Comparison of ENCODE assay signal across 29 mouse cellular contexts in genomic region chr1:44863818-44864217, GRCm38 (mm10).
"Had no signal": no experiment of that assay in that cellular context is flagged by ENCODE, and none has a peak within 500 bp of the region (broad histone marks: within the 10 kb centered on the region; RNA-seq: fewer than 3 reads in every experiment).

No protein-coding gene starts in this region.

- H3K4me3 ChIP-seq: heart, embryonic 12.5 days; heart, embryonic 13.5 days; heart, embryonic 15.5 days; hindbrain, embryonic 10.5 days; hindbrain, embryonic 12.5 days; hindbrain, embryonic 13.5 days; hindbrain, embryonic 15.5 days; intestine, embryonic 15.5 days; kidney, embryonic 15.5 days; layer of hippocampus, adult 2 months; left cerebral cortex, adult 2 months had no signal

- DNase-seq: heart, postnatal 10 days; heart, postnatal 14 days; heart, postnatal 36 days; heart, postnatal 4 days; kidney, adult 11 months; kidney, adult 18-20 months; kidney, adult 2 months; kidney, adult 8-10 months; kidney, adult 9 months; kidney, postnatal 10 days; kidney, postnatal 14 days; kidney, postnatal 25 days; kidney, postnatal 36 days; kidney, postnatal 4 days; layer of hippocampus, adult 9-11 months; layer of hippocampus, postnatal 36 days had no signal

- H3K27me3 ChIP-seq: heart, embryonic 12.5 days; heart, embryonic 13.5 days; heart, embryonic 15.5 days; hindbrain, embryonic 12.5 days; hindbrain, embryonic 13.5 days; hindbrain, embryonic 15.5 days; intestine, embryonic 15.5 days; kidney, embryonic 15.5 days had no signal

- H3K4me2 ChIP-seq: heart, embryonic 11.5 days; heart, embryonic 12.5 days; heart, embryonic 13.5 days; heart, embryonic 15.5 days; hindbrain, embryonic 12.5 days; hindbrain, embryonic 13.5 days; hindbrain, embryonic 14.5 days; hindbrain, embryonic 15.5 days; intestine, embryonic 15.5 days; kidney, embryonic 15.5 days had no signal

- H3K36me3 ChIP-seq: heart, embryonic 12.5 days; heart, embryonic 13.5 days; heart, embryonic 15.5 days; hindbrain, embryonic 10.5 days; hindbrain, embryonic 12.5 days; hindbrain, embryonic 13.5 days; hindbrain, embryonic 15.5 days; intestine, embryonic 15.5 days; kidney, embryonic 15.5 days had no signal
